Mouse (Mus musculus): Measurements from ENCODE around the gene Enah.

The Enah gene

DNA sequence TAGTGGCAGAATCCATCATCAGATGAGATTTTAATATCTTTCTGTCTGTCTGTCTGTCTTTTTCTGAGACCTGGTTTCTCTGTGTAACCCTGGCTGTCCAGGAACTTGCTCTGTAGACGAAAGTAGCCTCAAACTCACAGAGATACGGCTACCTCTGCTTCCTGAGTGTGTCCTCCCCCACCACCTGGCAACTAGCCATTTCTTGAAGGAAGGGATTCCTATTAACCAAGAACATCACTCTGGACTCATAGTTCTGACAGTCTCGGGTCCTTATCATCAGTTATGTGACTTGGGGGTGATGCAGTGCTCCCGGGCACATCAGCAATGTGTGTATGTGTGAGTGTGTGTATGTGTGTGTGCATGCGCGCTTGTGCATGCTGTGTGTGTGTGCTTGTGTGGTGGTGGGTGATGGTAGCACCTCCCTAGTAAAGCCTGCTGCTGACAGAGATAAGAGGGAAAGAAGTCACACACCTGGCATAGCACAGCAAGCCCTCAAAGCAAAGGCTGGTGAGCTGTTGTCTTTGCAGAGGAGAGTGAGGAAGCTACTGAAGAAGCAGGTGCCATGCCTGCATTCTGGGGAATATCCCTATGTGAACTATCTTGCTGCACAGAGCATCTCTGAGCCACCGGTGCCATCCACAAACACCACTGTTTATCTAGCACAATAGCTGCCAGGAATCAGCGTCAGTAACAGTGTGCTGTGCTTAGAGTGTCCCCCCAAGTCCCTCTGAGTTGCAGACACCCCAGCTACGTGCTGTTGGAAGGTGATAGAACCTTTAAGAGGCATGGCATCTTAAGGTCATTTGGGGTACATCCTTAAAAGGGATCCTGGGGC is 146.5 kb downstream of the Enah start:
- DNase-seq (ENCODE audit: low spot score), result no peak

DNA sequence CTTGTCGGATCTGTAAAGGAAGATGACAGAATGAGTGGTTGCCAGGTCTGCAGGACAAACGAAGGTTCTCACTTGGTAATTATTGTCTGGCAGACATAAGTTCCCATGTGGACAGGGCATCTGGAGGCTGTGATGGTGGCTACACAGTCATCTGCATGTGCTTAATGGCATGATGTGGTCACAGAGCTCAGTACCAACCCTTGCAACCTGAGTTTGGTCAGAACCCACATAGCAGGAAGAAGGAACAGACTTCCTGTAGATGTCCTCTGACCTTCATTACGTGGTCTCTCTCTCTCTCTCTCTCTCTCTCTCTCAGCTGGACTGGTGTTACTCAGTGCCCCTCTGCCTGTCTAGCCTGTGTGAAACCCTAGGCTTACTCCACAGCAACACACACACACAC is 147.2 kb downstream of the Enah start:
- DNase-seq (ENCODE audit: low spot score), result no peak

DNA sequence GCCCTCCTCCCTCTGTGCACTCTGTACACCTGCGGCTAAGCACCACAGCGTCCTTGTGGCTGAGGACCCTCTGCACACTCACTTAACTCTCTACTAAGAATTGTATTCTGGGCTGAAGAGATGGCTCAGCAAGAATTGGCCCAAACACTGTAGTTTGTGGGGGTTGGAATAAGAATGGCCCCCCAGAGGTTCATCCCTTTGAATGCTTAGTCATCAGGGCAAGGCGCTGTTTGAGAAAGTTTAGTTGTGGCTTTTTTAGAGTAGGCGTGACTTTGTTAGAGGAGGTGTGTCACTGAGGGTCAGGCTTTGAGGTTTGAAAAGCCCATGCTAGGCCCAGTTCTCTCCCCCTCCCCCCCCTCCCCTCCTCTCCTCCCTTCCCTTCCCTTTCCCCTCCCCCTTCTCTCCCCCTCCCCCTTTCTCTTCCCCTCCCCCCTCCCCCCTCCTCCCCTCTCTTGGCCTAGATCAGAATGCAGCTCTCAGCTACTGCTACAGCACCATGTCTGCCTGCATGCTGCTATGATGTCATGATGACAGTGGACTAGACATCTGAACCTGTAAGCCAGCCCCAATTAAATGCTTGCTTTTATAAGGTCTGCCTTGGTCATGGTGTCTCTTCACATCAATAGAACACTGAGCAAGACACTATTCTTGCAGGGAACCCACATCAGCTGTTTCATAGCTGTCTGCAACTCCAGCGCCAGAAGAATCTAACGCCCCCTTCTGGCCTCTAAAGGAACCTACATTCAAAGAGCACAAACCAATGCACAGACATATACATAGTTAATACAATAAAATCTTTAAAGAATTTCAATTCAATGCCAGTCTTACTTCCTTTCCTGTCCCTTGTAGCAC is 153.1 kb downstream of the Enah start:
- no peak for DNase-seq (ENCODE audit: low spot score)

DNA sequence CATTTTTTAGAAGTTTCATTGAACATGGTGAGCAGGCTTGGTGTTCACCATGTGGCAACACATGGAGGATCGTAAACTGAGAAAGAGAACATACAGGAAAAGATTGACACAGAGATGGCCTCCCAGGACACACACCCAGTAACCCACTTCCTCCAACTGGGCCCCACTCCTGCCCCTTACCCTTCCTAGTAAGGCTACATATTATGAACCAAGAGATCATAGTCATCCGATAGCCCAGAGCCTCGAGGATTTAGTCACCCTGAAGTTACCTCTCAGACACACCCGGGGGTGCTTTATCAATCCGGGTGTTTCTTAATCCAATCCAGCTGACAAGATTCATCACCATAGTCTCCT is 153.9 kb downstream of the Enah start:
- no peak for DNase-seq (ENCODE audit: low spot score)

DNA sequence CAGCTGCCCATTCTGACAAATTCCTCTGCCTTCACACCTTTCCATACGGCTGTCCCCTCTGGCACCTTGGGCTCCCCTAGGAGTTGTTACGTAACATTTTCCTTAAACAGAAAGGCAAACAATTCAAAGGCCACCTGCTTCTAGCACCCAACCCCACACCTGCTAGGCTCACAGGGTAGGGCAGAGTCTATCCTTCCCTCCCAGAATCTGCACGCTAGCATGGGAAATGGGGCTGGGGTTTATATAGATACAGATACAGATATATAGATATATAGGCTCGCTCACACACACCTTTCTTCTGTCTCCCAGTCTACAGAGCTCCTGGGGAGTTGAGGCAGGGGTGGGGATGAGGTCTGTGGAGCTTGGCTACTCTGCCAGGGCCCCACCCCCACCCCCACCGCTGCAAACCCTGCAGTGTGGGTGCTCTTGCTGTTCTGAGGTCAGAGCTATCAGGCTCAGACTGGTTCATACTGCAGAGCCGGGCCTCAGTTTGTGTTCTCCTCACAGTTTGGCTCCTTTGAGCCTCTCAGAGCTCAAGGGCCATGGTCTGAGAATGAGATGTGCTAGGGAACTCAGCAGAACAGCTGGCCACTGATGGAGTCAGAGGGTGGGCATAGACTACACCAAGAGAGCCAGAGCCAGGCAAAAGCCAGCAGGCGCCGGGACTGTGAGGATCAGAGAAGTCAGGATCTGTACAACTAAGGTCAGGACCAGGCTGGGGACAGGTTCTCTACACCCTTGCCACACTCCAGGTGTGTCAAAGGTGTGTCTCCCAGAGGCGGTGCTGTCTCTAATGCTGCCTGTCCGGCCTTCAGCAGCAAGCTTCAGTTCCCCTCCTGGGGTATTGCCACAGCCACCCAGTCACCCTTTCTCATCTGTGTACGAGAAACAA is 154.6 kb downstream of the Enah start:
- DNase-seq (ENCODE audit: low spot score), result no peak

DNA sequence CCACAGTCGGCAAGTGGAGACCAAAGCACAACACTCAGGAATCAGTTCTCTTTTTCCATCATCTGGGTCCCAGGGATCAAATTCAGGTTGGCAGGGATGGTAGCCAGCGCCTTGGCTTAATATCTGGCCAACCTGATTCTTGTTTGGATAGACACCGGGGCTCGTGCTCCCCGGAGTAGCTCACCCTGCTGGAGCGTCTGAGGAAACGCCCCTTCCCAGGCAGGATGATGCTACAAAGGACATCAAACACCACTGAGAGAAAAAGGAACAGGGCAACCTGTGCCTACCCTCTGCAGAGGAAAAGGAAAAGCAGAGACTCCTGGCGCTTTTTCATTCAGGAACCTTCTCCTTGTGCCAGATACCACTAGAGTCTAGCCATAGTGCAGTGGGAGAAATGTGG is 156.4 kb downstream of the Enah start:
- DNase-seq (ENCODE audit: low spot score), result no peak

DNA sequence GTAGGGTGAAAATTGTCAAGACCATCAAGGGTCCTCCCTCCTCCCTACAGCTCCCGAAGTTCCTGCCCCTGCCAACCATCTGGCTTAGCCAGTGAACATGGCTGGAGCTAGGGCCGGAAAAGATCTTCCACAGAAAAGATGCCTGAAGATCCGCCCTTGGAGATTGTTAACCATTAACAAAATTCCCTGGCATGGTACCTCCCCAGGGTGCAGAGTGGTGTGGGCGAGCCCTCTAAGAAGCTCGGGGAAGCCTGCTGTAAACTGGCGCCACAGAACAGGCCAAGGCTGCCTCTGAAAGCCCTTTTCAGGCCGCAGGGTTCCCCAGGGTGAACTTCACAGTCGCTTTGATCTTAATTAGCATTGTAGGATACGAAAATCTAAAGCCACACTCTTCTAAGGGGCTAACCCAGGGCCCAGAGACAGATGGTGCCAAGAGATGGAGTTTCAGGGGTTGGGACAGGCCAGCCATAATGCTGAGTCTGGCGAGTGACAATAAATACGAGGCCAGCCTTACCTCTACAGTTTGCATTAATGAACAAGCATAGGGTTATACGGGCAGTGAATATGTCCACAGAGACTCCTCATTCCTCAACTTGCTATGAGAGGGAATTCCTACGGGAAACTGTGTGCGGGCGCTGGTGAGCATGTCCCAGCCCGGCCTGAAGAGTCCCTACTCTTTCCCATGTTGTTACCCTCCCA is 157.0 kb downstream of the Enah start:
- no peak for DNase-seq (ENCODE audit: low spot score)

DNA sequence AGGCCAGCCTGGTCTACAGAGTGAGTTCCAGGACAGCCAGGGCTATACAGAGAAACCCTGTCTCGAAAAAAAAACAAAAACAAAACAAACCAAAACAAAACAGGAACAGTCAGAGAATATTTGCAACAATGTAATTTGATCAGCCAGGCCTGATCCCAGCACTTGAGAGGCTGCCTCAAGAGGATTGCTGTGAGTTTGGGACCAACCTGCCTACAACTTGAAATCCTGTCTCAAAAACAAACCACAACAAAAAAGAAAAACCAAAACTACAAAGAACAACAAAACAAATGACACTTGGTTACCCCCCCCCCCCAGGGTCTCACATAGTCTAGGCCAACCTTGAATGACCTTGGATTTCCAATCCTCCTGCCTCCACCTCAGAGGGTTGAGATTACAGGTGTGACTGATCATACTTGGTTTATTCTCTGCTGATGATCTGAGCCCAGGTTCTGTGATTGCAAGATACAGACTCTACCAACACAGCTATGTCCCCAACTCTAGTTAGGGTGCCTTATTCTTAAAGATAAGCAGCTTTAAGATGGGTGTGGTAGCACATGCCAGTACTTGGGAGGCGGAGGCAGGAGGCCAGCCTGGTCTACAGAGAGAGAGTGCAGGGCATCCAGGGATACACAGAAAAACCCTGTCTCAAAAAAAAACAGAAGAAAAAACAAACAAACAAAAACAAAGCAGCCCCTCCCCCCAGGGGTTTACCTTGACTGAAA is 158.4 kb downstream of the Enah start:
- no peak for DNase-seq (ENCODE audit: low spot score)

DNA sequence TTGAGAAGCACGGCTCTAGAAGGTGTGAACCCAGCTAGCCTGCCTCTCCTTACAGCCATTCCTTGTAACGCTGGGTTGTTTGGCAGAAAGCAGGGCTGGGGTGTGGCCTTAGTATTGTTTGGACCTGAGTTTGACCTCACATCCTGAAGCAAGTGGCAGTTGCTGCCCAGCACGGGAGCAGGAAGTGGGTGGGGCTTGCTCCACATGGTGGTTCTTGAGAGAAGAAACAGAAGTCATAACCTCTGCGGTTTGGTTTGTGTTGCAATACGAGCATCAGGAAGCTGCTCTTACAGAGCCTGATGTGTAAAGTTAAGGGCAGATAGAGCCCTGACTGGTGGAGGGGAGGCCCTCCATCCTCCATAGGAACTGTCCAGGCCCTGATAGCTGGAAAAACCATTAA is 159.1 kb downstream of the Enah start:
- DNase-seq (ENCODE audit: low spot score), result no peak

DNA sequence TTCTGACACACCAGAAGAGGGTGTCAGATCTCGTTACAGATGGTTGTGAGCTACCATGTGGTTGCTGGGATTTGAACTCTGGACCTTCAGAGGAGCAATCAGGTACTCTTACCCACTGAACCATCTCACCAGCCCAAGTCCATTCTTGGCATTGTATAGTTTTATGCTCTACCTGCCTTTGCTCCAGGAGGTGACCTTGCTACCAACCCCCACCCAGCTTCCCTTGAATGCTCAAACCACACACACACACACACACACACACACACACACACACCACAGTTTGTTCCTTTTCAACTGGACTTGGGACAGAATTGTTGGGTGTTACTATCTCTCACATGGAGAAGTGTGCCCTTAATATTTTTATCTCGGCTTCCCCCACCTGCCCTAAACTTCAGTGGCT is 163.5 kb downstream of the Enah start:
- DNase-seq (ENCODE audit: low spot score), result no peak

DNA sequence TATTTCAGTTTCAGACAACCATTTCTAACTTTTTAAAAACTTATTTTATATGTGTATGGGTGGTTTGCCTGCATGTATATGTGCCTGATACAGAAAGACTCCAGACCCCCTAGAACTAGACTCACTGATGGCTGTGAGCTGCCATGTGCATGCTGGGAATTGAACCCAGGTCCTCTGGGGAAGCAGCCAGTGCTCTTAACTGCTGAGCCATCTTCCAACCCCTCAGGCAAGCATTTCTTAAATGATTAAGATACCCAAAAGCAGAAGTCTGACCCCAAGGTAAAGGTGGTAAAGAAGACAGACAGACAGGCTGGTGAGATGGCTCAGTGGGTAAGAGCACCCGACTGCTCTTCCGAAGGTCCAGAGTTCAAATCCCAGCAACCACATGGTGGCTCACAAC is 165.0 kb downstream of the Enah start:
- DNase-seq (ENCODE audit: low spot score), result no peak

DNA sequence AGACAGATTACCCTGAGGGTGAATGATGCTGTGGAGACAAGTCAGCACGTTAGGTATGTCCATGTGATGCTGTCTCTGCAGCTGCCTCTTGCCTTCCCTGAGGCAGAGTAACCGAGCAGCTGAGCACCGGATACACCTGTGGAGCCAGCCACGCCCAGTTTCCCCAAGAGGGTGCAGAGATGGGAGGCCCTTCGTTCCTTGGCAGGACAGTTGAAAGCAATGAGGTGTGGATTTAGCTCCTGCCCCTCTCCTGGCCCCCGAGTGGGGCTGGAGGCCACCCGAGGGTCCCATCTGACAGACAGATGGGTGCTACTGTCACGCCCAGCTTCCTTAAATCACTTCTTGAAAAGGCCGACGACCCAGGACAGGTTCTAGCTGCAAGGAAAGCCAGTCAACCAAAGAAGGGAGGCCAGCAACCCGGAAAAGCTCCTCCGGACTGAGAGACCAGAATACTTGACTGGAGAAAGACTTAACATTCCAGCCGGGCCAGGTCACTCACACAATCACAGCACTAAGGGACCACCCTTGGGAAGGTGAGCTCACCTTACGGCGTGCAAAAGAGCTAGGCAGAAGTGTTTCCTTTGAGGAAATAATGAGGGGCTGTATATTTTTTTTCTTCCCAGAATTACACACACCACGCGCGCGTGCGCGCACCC is 166.6 kb downstream of the Enah start:
- no peak for DNase-seq (ENCODE audit: low spot score)

DNA sequence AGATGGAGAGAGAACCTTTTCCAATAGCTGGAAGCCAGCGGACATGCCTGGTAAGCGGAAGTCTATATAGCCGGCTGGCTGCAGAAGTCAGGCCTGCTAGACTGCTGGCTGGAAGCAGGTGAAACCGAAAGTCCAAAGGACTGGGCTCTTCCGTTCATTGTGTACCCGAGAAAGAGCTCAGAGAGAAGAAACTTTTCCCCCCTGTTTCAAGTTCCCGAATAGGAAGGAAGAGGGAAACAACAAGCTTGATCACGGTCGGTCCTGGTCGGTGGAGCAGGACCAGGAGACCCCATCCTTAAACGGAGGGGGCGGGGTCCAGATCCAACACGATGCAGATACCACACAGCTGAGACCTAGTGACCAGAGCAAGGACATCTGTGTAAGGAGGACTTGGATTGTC is 167.3 kb downstream of the Enah start:
- no peak for DNase-seq (ENCODE audit: low spot score)

DNA sequence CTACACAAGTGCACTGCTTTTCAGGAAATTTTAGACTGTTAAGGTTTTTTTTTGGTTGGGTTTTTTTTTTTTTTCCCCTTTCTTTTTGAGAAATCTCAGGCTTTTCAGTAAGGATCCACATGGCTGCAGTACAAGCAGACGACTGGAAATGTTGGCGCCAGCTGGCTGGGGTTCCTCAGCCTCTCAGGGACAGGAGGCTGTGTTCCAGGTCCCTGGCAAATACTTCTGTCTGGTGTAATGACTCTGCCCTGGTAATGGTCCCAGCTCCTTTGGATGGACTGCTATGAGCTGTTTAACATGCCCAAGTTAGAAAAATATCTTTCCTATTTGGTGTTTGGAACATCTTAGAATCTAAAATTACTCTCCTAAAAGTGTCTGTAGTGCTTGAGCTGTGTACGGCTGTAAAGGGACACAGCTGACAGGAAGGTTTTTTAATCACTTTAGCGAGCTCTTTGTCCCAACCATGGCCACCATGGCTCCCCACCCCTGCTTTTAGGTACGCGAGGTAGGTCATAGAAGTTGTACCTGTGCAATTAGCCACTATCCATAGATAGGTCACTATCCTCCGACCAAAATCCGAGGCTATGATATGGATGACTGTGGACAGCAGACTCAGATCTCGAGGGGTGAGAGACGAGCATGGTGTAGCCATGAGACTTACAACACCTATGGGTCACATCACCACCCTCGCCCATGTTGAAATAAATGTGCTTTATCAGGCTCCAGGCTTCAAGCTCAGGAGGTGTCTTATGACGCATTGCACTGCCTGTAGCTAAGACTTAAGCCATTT is 168.1 kb downstream of the Enah start:
- peak; percentile 26 for DNase-seq (ENCODE audit: low spot score)

DNA sequence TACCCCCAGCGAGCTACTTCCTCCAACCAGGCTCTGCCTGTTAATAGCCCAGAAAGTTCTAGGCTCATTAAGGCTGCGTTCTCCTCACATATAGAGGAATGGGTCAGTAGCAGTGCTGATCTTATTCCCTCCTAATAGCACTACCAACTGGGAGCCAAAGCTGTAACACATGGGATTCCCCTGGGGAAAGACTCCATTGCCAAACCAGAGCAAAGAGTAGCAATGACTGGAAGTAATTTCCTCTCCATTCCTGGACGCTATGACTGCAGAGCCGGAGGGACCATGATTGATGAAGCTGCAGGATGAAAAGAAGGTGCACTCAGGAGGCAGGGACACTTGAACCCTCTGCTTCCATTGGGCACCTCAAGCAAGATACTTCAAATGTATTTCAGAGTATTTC is 169.3 kb downstream of the Enah start:
- no peak for DNase-seq (ENCODE audit: low spot score)

DNA sequence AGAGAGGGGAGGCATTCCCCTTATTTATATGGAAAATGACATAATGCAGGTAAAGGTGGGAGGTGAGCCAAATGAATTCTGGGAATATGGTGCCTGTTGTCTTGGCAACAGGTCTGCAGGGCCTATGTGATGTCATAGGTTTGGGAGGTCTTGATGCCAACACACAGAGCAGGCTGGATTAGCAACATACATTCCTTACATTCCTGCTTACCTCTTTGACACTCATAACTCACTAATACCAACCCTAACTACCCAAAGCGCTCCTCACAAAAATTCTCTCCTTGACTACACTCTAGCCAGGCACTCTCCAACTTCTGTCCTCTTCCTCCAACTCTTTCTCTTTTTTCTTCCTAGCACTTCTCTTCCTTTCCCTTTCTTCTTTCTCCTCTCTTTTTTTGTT is 171.6 kb downstream of the Enah start:
- DNase-seq (ENCODE audit: low spot score), result no peak

DNA sequence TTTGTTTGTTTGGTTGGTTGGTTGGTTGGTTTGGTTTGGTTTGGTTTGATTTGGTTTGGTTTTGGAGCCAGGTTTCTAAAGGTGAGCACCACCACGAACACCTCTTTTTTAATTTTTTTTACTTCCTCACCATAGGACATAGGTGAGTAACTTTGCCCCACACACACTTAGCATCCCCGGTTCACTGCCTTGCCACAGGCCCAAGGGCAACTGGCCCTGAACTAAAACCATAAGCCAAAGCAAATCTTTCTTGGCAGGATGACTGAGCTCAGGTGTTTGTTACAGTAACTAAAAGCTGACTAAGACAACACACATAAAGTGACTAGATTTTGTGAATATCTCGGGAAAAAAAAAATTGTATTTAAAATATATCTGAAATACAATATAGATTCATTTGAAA is 172.4 kb downstream of the Enah start:
- DNase-seq (ENCODE audit: low spot score), result no peak
